ENCODE assay signal across 8 mouse cellular contexts in the genomic region with DNA sequence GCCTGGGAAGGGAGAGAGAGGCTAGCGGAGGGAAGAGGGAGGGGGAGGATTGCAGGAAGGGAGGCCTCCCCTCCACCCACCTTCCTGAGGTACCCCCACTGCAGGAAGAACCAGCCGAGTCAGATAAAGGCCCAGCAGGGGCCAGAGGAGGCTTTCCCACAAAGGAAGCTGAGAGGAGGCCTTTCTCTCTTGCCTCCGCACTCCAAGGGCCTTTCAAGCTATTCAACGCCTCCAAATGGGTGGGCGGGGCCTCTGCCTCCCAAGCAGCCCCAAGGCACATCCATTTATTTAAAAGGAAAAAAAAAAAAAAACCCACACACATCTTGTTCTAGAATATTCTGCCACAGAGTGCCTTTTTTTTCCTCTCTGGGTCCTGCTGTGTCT.
A peak's percentile ranks its signal among the peaks of the same experiment; 100 is the strongest.
DNase-seq lines count a peak whose midpoint lies in the region; ATAC-seq lines count a peak whose summit lies in the region.

No protein-coding gene starts in this region.

- intact Hi-C loops in heart, postnatal 36 days (cut with DNase I): no loop called here

- WGBS in embryonic facial prominence, embryonic 11.5 days: 9% methylated on average over 5 of the region's 5 CpGs
- WGBS in intestine, embryonic 16.5 days: 26% methylated on average over 5 of the region's 5 CpGs
- 0% methylated on average over 5 of the region's 5 CpGs for WGBS in midbrain, embryonic 12.5 days

- peak overlapping the region; percentile 77 for H3K27ac ChIP-seq in embryonic facial prominence, embryonic 11.5 days (replicated peaks; ENCODE audit: low read depth, low read length)
- H3K27ac ChIP-seq in intestine, embryonic 16.5 days (ENCODE audit: low read length): peak overlapping the region; percentile 59; the same call in 1 of the 2 replicates
- H3K27ac ChIP-seq in midbrain, embryonic 12.5 days (replicated peaks): peak overlapping the region; percentile 87

- no peak overlapping the region for H3K4me3 ChIP-seq in embryonic facial prominence, embryonic 11.5 days (ENCODE audit: low read depth, low read length)
- no peak overlapping the region for H3K4me3 ChIP-seq in intestine, embryonic 16.5 days (ENCODE audit: low read length)
- H3K4me3 ChIP-seq in midbrain, embryonic 12.5 days: no peak overlapping the region

- peaks cover 25% of the 10 kb centered on the region for H3K4me1 ChIP-seq in embryonic facial prominence, embryonic 11.5 days (ENCODE audit: control insufficient read depth, insufficient read depth, low read length)
- H3K4me1 ChIP-seq in intestine, embryonic 16.5 days (ENCODE audit: control insufficient read depth, insufficient read depth, low read length): peaks cover 22% of the 10 kb centered on the region
- peaks cover 62% of the 10 kb centered on the region for H3K4me1 ChIP-seq in midbrain, embryonic 12.5 days

- H3K9me3 ChIP-seq in embryonic facial prominence, embryonic 11.5 days (replicated peaks; ENCODE audit: control insufficient read depth, low read length): no peaks in the 10 kb centered on the region
- no peaks in the 10 kb centered on the region for H3K9me3 ChIP-seq in intestine, embryonic 16.5 days (ENCODE audit: control insufficient read depth, low read length)
- H3K9me3 ChIP-seq in midbrain, embryonic 12.5 days: no peaks in the 10 kb centered on the region

- H3K4me2 ChIP-seq in embryonic facial prominence, embryonic 11.5 days (ENCODE audit: low read depth, low read length): 0 out of 2 replicates have a peak overlapping the region, but pooled peaks have one; percentile 10
- 0 out of 2 replicates have a peak overlapping the region, but pooled peaks have one; percentile 57 for H3K4me2 ChIP-seq in intestine, embryonic 16.5 days (ENCODE audit: low read depth, low read length)
- peak overlapping the region; percentile 29; the same call in 1 of the 2 replicates for H3K4me2 ChIP-seq in midbrain, embryonic 12.5 days (replicated peaks)

- no peaks in the 10 kb centered on the region for H3K27me3 ChIP-seq in embryonic facial prominence, embryonic 11.5 days (ENCODE audit: control insufficient read depth, insufficient read depth, low read length)
- H3K27me3 ChIP-seq in intestine, embryonic 16.5 days (replicated peaks; ENCODE audit: control insufficient read depth, insufficient read depth, low read length): no peaks in the 10 kb centered on the region
- peaks cover 20% of the 10 kb centered on the region for H3K27me3 ChIP-seq in midbrain, embryonic 12.5 days

- DNase-seq in heart, adult 11 months: peak; percentile 95
- no peak for DNase-seq in heart, postnatal 36 days
- peak; percentile 46 for DNase-seq in CD4-positive helper T cell, adult 2 months (ENCODE audit: low read depth, low spot score)
- peak; percentile 79 for DNase-seq in embryonic facial prominence, embryonic 11.5 days (ENCODE audit: low spot score)
- no peak for DNase-seq in urinary bladder, adult 2 months (ENCODE audit: low spot score)
- DNase-seq in frontal cortex, postnatal 14 days (ENCODE audit: low spot score in 2 of 2): no peak

- no peaks in the 10 kb centered on the region for H3K36me3 ChIP-seq in embryonic facial prominence, embryonic 11.5 days (replicated peaks; ENCODE audit: control insufficient read depth, insufficient read depth, low read depth, low read length)
- no peaks in the 10 kb centered on the region for H3K36me3 ChIP-seq in intestine, embryonic 16.5 days (ENCODE audit: control insufficient read depth, insufficient read depth, low read length)
- H3K36me3 ChIP-seq in midbrain, embryonic 12.5 days: no peaks in the 10 kb centered on the region

- peak; percentile 71 for ATAC-seq in embryonic facial prominence, embryonic 11.5 days (replicated peaks; ENCODE audit: insufficient number of reproducible peaks, low FRiP score, low TSS enrichment, low read depth)
- ATAC-seq in intestine, embryonic 16.5 days: peak; percentile 9; the same call in 1 of the 2 replicates
- peak; percentile 55 for ATAC-seq in midbrain, embryonic 12.5 days (ENCODE audit: low FRiP score, low read depth)

- 0 out of 2 replicates have a peak overlapping the region, but pooled peaks have one; percentile 39 for H3K9ac ChIP-seq in embryonic facial prominence, embryonic 11.5 days (replicated peaks; ENCODE audit: low read length)
- peak overlapping the region; percentile 62 for H3K9ac ChIP-seq in intestine, embryonic 16.5 days (ENCODE audit: low read depth, low read length)
- H3K9ac ChIP-seq in midbrain, embryonic 12.5 days (replicated peaks): peak overlapping the region; percentile 39

Comparison
In these comparisons a context has a peak if more than half of its experiments do, and no peak if none do; other contexts are left out.
1. DNase-seq: peak in heart, adult 11 months (single experiment), CD4-positive helper T cell, adult 2 months (single experiment) and embryonic facial prominence, embryonic 11.5 days (single experiment); none in heart, postnatal 36 days (0 of 2), urinary bladder, adult 2 months (single experiment) and frontal cortex, postnatal 14 days (0 of 2).
2. ATAC-seq: peak in every context shown above with its lines; median percentile 71 in embryonic facial prominence, embryonic 11.5 days; 55 in midbrain, embryonic 12.5 days; 9 in intestine, embryonic 16.5 days.
3. Peak in every context shown above with its lines, with median percentiles within 50 percentile points of each other: H3K27ac ChIP-seq, H3K4me2 ChIP-seq and H3K9ac ChIP-seq.